Mouse (Mus musculus): ENCODE measurements around the gene Skap2.

Gene Skap2

GRCm38 (mm10) chr6:51838177-51838576 is 174.2 kb downstream of the Skap2 start:
- no peak for DNase-seq

DNA sequence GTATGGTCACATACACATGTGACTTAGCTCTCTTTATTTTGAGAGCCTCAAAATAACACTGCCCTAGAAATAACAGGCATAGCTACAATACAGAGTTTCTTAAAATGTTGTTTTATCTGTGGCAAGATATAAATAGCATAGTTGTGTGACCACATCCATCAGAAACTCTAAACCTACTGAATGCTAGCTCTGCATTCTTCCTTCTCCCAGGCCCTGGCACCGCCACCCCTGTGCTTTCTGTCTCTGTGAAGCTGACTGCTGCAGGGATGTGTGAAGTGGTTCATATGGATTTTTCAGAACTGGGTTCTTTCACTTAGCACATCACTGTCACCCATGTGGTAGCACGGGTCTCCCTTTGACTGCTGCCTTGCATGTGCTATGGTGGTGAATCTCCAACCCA is 179.0 kb downstream of the Skap2 start:
- DNase-seq: no peak

GRCm38 (mm10) chr6:51825621-51826021 is 186.7 kb downstream of the Skap2 start:
- DNase-seq: no peak

DNA sequence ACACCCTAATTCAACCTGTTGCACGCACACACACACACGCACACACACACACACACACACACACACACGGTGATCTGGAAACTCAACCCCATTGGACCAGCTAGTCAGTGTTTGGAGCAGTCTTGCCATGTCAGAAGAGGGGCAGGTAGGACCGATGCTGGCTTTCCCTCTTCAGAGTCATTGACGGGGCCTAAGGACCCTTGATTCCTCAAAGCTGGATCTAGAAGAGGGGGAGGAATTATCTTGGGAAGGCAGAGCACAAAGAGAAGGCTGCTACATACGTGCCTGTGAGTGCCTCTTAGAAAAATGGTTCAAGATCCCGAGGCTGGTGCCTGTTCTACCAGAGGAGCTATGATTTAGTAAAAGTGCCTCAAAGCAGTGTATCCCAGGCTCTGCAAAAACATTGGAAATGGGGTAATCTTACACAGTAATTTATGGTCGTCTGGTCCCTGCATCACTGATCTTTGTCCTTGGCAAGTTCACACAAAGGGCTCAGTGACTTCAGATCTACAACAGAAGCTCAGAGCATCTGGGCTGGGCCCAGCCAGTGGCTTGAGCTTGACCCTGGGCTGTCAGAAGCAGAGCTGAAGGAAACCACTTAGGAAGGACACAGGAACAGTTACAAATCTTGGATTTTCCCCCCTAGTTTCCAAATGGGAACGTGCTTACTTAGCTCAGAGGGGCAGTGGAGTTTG is 188.1 kb downstream of the Skap2 start:
- no peak for DNase-seq

DNA sequence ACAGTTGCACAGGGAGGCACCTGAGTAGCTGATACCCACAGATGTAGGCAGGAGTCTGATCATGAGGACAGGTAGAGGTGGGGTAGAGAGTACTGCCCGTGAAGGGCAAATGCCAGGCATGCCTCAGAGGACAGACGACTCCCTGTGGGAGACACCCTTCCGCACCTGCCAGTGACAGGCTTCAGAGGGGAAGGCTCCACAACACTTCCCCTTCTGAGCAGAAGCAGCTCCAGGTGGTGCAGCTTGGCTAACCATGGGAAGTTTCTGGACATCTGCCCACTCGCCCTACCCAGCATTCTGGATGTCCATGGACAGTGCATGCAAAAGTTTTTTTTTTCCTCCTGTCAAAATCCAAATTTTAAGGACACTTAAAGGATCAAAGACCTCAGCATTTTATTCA is 190.3 kb downstream of the Skap2 start:
- DNase-seq: peak; percentile 88

DNA sequence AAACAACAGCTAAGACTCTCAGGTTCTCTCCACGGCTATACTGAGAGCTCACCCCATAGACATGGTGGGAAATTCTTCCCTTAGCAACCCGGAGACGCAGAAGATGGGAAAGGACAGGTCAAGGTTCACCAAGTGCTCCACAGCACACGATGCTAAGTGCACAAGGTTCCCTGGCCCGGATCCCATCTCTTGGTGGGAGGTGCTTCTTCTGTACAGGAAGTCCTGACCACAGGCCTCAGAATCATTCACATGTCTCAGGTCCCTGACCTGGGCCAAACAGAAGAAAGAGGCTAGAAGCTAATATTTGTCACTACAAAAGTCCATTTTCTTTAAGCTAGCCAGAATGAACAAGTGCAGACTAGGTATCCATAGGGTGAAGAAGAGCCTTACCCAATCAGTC is 191.5 kb downstream of the Skap2 start:
- DNase-seq: no peak

DNA sequence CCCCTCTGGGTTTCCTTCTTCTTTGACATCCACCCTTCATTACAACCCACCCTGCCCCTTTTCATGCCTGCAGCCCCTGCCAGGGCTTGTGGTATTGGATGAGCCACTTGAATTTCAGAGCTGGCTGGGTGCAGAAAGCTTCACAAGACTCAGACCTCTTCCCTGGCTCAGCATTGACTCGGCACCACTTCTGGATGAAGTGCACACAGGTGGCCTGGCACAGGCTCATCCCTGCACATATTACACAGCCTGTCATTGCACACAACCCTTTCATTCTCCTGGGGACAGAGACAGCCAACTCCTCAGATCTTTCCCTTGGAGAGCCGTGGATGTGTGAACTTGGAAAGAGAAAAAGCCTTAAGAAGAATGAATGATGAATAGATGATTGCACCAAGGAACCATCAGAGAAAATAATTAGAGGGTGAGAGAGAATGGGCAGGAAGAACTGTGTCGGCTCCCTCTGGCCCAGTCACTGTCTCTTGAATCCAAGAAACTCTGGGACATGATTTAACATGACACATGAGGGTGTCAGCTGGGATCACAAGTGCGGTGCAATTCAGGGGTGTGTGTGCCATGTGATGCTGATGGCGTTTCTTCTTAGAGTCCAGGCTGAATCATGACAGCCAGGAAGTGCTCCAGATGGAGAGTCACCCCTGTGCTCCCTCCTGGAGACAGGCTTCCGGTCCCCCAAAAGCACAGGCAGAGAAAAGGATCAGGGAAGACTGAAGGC is 195.3 kb downstream of the Skap2 start:
- DNase-seq: no peak

DNA sequence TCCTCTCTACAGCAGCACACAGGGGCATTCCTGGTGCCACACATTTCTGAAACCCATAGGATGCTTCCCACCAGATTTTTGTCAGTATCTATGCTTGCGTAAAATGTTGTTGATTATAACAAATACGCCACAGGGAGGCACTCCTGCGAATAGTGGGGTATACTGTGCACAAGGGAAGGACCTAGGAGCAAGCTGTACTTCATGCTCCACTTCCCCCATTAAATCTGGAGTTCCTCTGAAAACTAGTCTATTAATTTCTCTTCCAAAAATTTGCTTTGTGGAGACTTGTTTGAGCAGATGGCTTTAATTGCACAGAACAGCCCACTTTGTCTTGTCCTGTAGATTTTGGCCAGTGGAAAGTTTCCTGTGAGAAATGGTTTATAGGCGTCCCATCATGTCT is 201.4 kb downstream of the Skap2 start:
- peak; percentile 34 for DNase-seq

DNA sequence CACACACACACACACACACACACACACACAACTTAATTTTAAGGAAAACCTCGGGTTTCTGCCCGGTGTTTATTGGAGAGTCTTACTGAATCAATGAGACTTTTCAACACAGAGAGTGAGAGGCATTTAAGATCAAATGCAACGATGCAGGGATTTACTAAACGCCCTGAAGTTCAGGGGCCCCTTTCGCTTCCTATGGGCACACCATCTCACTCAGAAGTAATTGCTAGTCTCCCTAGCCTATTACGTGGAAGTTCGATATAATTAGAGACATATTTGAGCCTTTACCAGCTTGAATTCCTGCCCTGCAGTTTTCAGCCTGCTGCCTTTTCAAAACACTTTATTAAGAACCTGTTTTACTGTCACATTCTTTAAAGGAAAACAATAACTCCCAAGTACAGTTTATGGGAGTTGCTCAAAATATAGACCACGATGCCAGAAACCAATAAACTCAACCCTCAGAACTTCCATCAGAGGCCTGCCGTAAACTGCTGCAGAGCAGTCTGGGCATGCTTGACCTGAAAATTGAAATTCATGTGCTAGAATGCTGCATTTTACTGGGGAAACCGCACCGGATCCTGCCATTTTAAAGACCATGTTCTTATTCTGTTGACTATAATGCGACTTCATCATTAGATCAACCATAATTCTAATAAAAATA is 203.1 kb downstream of the Skap2 start:
- no peak for DNase-seq

- no peak for DNase-seq
Measured at GRCm38 (mm10) chr6:51808011-51808410, 204.3 kb downstream of the Skap2 start.

Measured in cerebellum, adult 8-10 months (tissue).